Mouse (Mus musculus): ENCODE data around the gene Pinlyp. TPM values are rescaled to one million over a fixed set of nuclear protein-coding genes. Genes with fewer than 3 reads are reported as not detected.

Pinlyp gene
- polyA plus RNA-seq, 1 experiment from 2014 or later = not detected

- H3K9me3 ChIP-seq (ENCODE audit: control insufficient read depth, low read length) = no peaks in the 10 kb centered on the region
- peaks cover 38% of the 10 kb centered on the region for H3K36me3 ChIP-seq (ENCODE audit: control insufficient read depth, insufficient read depth, low read length)
- H3K27ac ChIP-seq (replicated peaks in 1 of 2; ENCODE audit: control insufficient read depth in 1 of 2, insufficient read depth in 1 of 2, low read depth in 2 of 2, low read length in 2 of 2) = peak overlapping the region; percentile 81 to 94
- H3K27me3 ChIP-seq (ENCODE audit: control insufficient read depth, insufficient read depth, low read length) = no peaks in the 10 kb centered on the region
- H3K4me2 ChIP-seq (ENCODE audit: low read length) = peak overlapping the region; percentile 97
- WGBS = under 1% methylated on average over 43 of the region's 43 CpGs
- peak; percentile 51; the same call in 1 of the 2 replicates for ATAC-seq (ENCODE audit: insufficient number of reproducible peaks, insufficient read depth, low FRiP score, low read depth)
- peak overlapping the region; percentile 69 to 74 for H3K4me3 ChIP-seq (ENCODE audit: control insufficient read depth in 1 of 2, insufficient read depth in 1 of 2, low read depth in 1 of 2, low read length in 2 of 2)
- H3K4me1 ChIP-seq (ENCODE audit: control insufficient read depth in 2 of 2, insufficient read depth in 2 of 2, low read length in 2 of 2) = peaks cover 9 to 12% of the 10 kb centered on the region in 2 experiments
- H3K9ac ChIP-seq (ENCODE audit: low read length) = peak overlapping the region; percentile 92
Measured at GRCm38 (mm10) chr7:24531211-24531971, 14.5 kb downstream of the Pinlyp start.

GRCm38 (mm10) chr7:24530062-24530931 lies 15.6 kb downstream of the Pinlyp start, which contains the start of gene Irgq:
Irgq (plus strand) TSS chr7:24530689.
- H3K9me3 ChIP-seq (ENCODE audit: control insufficient read depth, low read length) = no peaks in the 10 kb centered on the region
- H3K4me2 ChIP-seq (ENCODE audit: low read length) = peak within 1 kb of the TSS; percentile 97
- H3K4me1 ChIP-seq (ENCODE audit: control insufficient read depth in 2 of 2, insufficient read depth in 2 of 2, low read length in 2 of 2) = peaks cover 9 to 12% of the 10 kb centered on the region in 2 experiments
- H3K4me3 ChIP-seq (ENCODE audit: control insufficient read depth in 1 of 2, insufficient read depth in 1 of 2, low read depth in 1 of 2, low read length in 2 of 2) = peak within 1 kb of the TSS; percentile 69 to 74
- H3K27me3 ChIP-seq (ENCODE audit: control insufficient read depth, insufficient read depth, low read length) = no peaks in the 10 kb centered on the region
- peak within 1 kb of the TSS; percentile 94 to 96 for H3K27ac ChIP-seq (replicated peaks in 1 of 2; ENCODE audit: control insufficient read depth in 1 of 2, insufficient read depth in 1 of 2, low read depth in 2 of 2, low read length in 2 of 2)
- H3K36me3 ChIP-seq (ENCODE audit: control insufficient read depth, insufficient read depth, low read length) = peaks cover 27% of the 10 kb centered on the region
- ATAC-seq (ENCODE audit: insufficient number of reproducible peaks, insufficient read depth, low FRiP score, low read depth) = peak; percentile 95
- under 1% methylated on average over 44 of the region's 44 CpGs for WGBS
- peak within 1 kb of the TSS; percentile 92 for H3K9ac ChIP-seq (ENCODE audit: low read length)

- H3K27me3 ChIP-seq (ENCODE audit: control insufficient read depth, insufficient read depth, low read length) = no peaks in the 10 kb centered on the region
- no peaks in the 10 kb centered on the region for H3K9me3 ChIP-seq (ENCODE audit: control insufficient read depth, low read length)
- H3K4me3 ChIP-seq (ENCODE audit: control insufficient read depth in 1 of 2, insufficient read depth in 1 of 2, low read depth in 1 of 2, low read length in 2 of 2) = peak overlapping the region; percentile 69 to 74
- peak overlapping the region; percentile 88 for H3K9ac ChIP-seq (ENCODE audit: low read length)
- H3K36me3 ChIP-seq (ENCODE audit: control insufficient read depth, insufficient read depth, low read length) = peaks cover 19% of the 10 kb centered on the region
- 48% methylated on average over 11 of the region's 11 CpGs for WGBS
- peak overlapping the region; percentile 94 to 96 for H3K27ac ChIP-seq (replicated peaks in 1 of 2; ENCODE audit: control insufficient read depth in 1 of 2, insufficient read depth in 1 of 2, low read depth in 2 of 2, low read length in 2 of 2)
- peaks cover 9 to 12% of the 10 kb centered on the region in 2 experiments for H3K4me1 ChIP-seq (ENCODE audit: control insufficient read depth in 2 of 2, insufficient read depth in 2 of 2, low read length in 2 of 2)
- ATAC-seq (ENCODE audit: insufficient number of reproducible peaks, insufficient read depth, low FRiP score, low read depth) = no peak
- H3K4me2 ChIP-seq (ENCODE audit: low read length) = peak overlapping the region; percentile 97
Measured at GRCm38 (mm10) chr7:24529580-24529979, 16.3 kb downstream of the Pinlyp start.

GRCm38 (mm10) chr7:24528861-24529260 lies 17.1 kb downstream of the Pinlyp start:
- ATAC-seq (ENCODE audit: insufficient number of reproducible peaks, insufficient read depth, low FRiP score, low read depth) = no peak
- Histone ChIP-seq H3K27me3 (ENCODE audit: control insufficient read depth, insufficient read depth, low read length) (no peaks in the 10 kb centered on the region), H3K4me1 (ENCODE audit: control insufficient read depth in 2 of 2, insufficient read depth in 2 of 2, low read length in 2 of 2) (peaks cover 9 to 12% of the 10 kb centered on the region in 2 experiments), H3K9ac (ENCODE audit: low read length) (no peak overlapping the region), H3K9me3 (ENCODE audit: control insufficient read depth, low read length) (no peaks in the 10 kb centered on the region), H3K4me3 (ENCODE audit: control insufficient read depth in 1 of 2, insufficient read depth in 1 of 2, low read depth in 1 of 2, low read length in 2 of 2) (no peak overlapping the region), H3K27ac (replicated peaks in 1 of 2; ENCODE audit: control insufficient read depth in 1 of 2, insufficient read depth in 1 of 2, low read depth in 2 of 2, low read length in 2 of 2) (no peak overlapping the region), H3K4me2 (ENCODE audit: low read length) (no peak overlapping the region), H3K36me3 (ENCODE audit: control insufficient read depth, insufficient read depth, low read length) (peaks cover 12% of the 10 kb centered on the region)
- WGBS = 90% methylated on average over 11 of the region's 11 CpGs

GRCm38 (mm10) chr7:24525686-24526420 lies 20.1 kb downstream of the Pinlyp start:
- H3K9ac ChIP-seq (ENCODE audit: low read length) = no peak overlapping the region
- 85% methylated on average over 12 of the region's 12 CpGs for WGBS
- H3K36me3 ChIP-seq (ENCODE audit: control insufficient read depth, insufficient read depth, low read length) = no peaks in the 10 kb centered on the region
- H3K4me1 ChIP-seq (ENCODE audit: control insufficient read depth in 2 of 2, insufficient read depth in 2 of 2, low read length in 2 of 2) = peaks cover 6% of the 10 kb centered on the region in 2 experiments
- H3K9me3 ChIP-seq (ENCODE audit: control insufficient read depth, low read length) = no peaks in the 10 kb centered on the region
- ATAC-seq (ENCODE audit: insufficient number of reproducible peaks, insufficient read depth, low FRiP score, low read depth) = no peak
- no peak overlapping the region for H3K4me2 ChIP-seq (ENCODE audit: low read length)
- H3K27ac ChIP-seq (replicated peaks in 1 of 2; ENCODE audit: control insufficient read depth in 1 of 2, insufficient read depth in 1 of 2, low read depth in 2 of 2, low read length in 2 of 2) = no peak overlapping the region
- no peak overlapping the region for H3K4me3 ChIP-seq (ENCODE audit: control insufficient read depth in 1 of 2, insufficient read depth in 1 of 2, low read depth in 1 of 2, low read length in 2 of 2)
- no peaks in the 10 kb centered on the region for H3K27me3 ChIP-seq (ENCODE audit: control insufficient read depth, insufficient read depth, low read length)

- no peak for ATAC-seq (ENCODE audit: insufficient number of reproducible peaks, insufficient read depth, low FRiP score, low read depth)
- 80% methylated on average over 6 of the region's 6 CpGs for WGBS
Measured at GRCm38 (mm10) chr7:24524978-24525377, 20.9 kb downstream of the Pinlyp start.

GRCm38 (mm10) chr7:24523723-24524122 lies 22.2 kb downstream of the Pinlyp start:
- WGBS = 79% methylated on average over 6 of the region's 6 CpGs
- no peaks in the 10 kb centered on the region for H3K36me3 ChIP-seq (ENCODE audit: control insufficient read depth, insufficient read depth, low read length)
- ATAC-seq (ENCODE audit: insufficient number of reproducible peaks, insufficient read depth, low FRiP score, low read depth) = no peak
- no peaks in the 10 kb centered on the region for H3K4me1 ChIP-seq (ENCODE audit: control insufficient read depth in 2 of 2, insufficient read depth in 2 of 2, low read length in 2 of 2)
- H3K27me3 ChIP-seq (ENCODE audit: control insufficient read depth, insufficient read depth, low read length) = no peaks in the 10 kb centered on the region
- no peak overlapping the region for H3K27ac ChIP-seq (replicated peaks in 1 of 2; ENCODE audit: control insufficient read depth in 1 of 2, insufficient read depth in 1 of 2, low read depth in 2 of 2, low read length in 2 of 2)
- H3K9me3 ChIP-seq (ENCODE audit: control insufficient read depth, low read length) = no peaks in the 10 kb centered on the region
- no peak overlapping the region for H3K4me3 ChIP-seq (ENCODE audit: control insufficient read depth in 1 of 2, insufficient read depth in 1 of 2, low read depth in 1 of 2, low read length in 2 of 2)
- no peak overlapping the region for H3K4me2 ChIP-seq (ENCODE audit: low read length)
- no peak overlapping the region for H3K9ac ChIP-seq (ENCODE audit: low read length)

More at GRCm38 (mm10) chr7:24524978-24525377, 20.9 kb downstream of the Pinlyp start:
- H3K4me1 ChIP-seq (ENCODE audit: control insufficient read depth in 2 of 2, insufficient read depth in 2 of 2, low read length in 2 of 2) = peaks cover 6% of the 10 kb centered on the region in 2 experiments
- no peak overlapping the region for H3K4me2 ChIP-seq (ENCODE audit: low read length)
- no peak overlapping the region for H3K9ac ChIP-seq (ENCODE audit: low read length)
- H3K27ac ChIP-seq (replicated peaks in 1 of 2; ENCODE audit: control insufficient read depth in 1 of 2, insufficient read depth in 1 of 2, low read depth in 2 of 2, low read length in 2 of 2) = no peak overlapping the region
- H3K27me3 ChIP-seq (ENCODE audit: control insufficient read depth, insufficient read depth, low read length) = no peaks in the 10 kb centered on the region
- H3K9me3 ChIP-seq (ENCODE audit: control insufficient read depth, low read length) = no peaks in the 10 kb centered on the region
- no peak overlapping the region for H3K4me3 ChIP-seq (ENCODE audit: control insufficient read depth in 1 of 2, insufficient read depth in 1 of 2, low read depth in 1 of 2, low read length in 2 of 2)
- H3K36me3 ChIP-seq (ENCODE audit: control insufficient read depth, insufficient read depth, low read length) = no peaks in the 10 kb centered on the region

Data from heart, embryonic 14.5 days (tissue).